Comparison of ENCODE assay signal across 15 mouse cellular contexts in genomic region chr9:108317572-108317971, GRCm38 (mm10). TPM values are rescaled to one million over a fixed set of nuclear protein-coding genes. Genes with fewer than 3 reads are reported as not detected.
A peak's percentile ranks its signal among the peaks of the same experiment; 100 is the strongest.
DNase-seq lines count a peak whose midpoint lies in the region; ATAC-seq and TF ChIP-seq lines count a peak whose summit lies in the region.
"Had no signal": no experiment of that assay in that cellular context is flagged by ENCODE, and none has a peak within 500 bp of the region (broad histone marks: within the 10 kb centered on the region; RNA-seq: fewer than 3 reads in every experiment).

No protein-coding gene starts in this region.

- H3K4me2 ChIP-seq in heart, postnatal 0 days (ENCODE audit: low read depth, low read length) = no peak overlapping the region
- H3K4me2 ChIP-seq in lung, postnatal 0 days (replicated peaks; ENCODE audit: low read depth, low read length) = no peak overlapping the region
- H3K4me2 ChIP-seq in forebrain, embryonic 16.5 days (ENCODE audit: low read length) = no peak overlapping the region
- H3K4me2 ChIP-seq: embryonic facial prominence, embryonic 12.5 days had no signal

- WGBS in heart, postnatal 0 days = 91% methylated on average over 3 of the region's 3 CpGs
- 96% methylated on average over 3 of the region's 3 CpGs for WGBS in lung, postnatal 0 days
- 96% methylated on average over 3 of the region's 3 CpGs for WGBS in forebrain, embryonic 16.5 days

- TF ChIP-seq EP300 in heart, postnatal 0 days (IDR thresholded peaks at IDR 0.05; ENCODE audit: low read depth) = no peak
- TF ChIP-seq EP300 in lung, postnatal 0 days (IDR thresholded peaks at IDR 0.05) = no peak

- DNase-seq in heart, postnatal 0 days (ENCODE audit: low spot score) = no peak
- DNase-seq in heart, postnatal 4 days = no peak
- no peak for DNase-seq in lung, postnatal 0 days (ENCODE audit: low spot score)
- no peak for DNase-seq in lung, postnatal 25 days (ENCODE audit: low spot score)
- peak; percentile 27 for DNase-seq in ZHBTc4 (ENCODE audit: low read depth, low spot score)
- peak; percentile 31 for DNase-seq in retina, postnatal 1 day
- DNase-seq in ovary, adult 18-20 months (ENCODE audit: low spot score) = no peak
- DNase-seq: adrenal gland, adult 2 months; cerebellum, adult 11 months; spleen, adult 18-20 months; thymus, adult 2 months had no signal

- no peaks in the 10 kb centered on the region for H3K27me3 ChIP-seq in heart, postnatal 0 days (ENCODE audit: control insufficient read depth, insufficient read depth, low read length)
- no peaks in the 10 kb centered on the region for H3K27me3 ChIP-seq in lung, postnatal 0 days (replicated peaks; ENCODE audit: insufficient read depth, low read length)
- H3K27me3 ChIP-seq in forebrain, embryonic 16.5 days (replicated peaks; ENCODE audit: control insufficient read depth, insufficient read depth, low read length) = no peaks in the 10 kb centered on the region
- H3K27me3 ChIP-seq: embryonic facial prominence, embryonic 12.5 days had no signal

- peaks cover 20% of the 10 kb centered on the region for H3K36me3 ChIP-seq in heart, postnatal 0 days (replicated peaks; ENCODE audit: control insufficient read depth, insufficient read depth, low read length)
- H3K36me3 ChIP-seq in lung, postnatal 0 days (ENCODE audit: insufficient read depth, low read length) = no peaks in the 10 kb centered on the region
- no peaks in the 10 kb centered on the region for H3K36me3 ChIP-seq in forebrain, embryonic 16.5 days (ENCODE audit: control insufficient read depth, insufficient read depth)

- no peaks in the 10 kb centered on the region for H3K4me1 ChIP-seq in heart, postnatal 0 days (ENCODE audit: control insufficient read depth, insufficient read depth)
- no peaks in the 10 kb centered on the region; the same call in 1 of the 2 replicates for H3K4me1 ChIP-seq in lung, postnatal 0 days (ENCODE audit: insufficient read depth, low read depth, low read length)
- H3K4me1 ChIP-seq in forebrain, embryonic 16.5 days (replicated peaks; ENCODE audit: control insufficient read depth, insufficient read depth, low read length) = no peaks in the 10 kb centered on the region
- H3K4me1 ChIP-seq: embryonic facial prominence, embryonic 12.5 days; heart, embryonic 10.5 days had no signal

- no peak for ATAC-seq in heart, postnatal 0 days (ENCODE audit: insufficient read depth, low read depth)
- no peak; the same call in 1 of the 2 replicates for ATAC-seq in lung, postnatal 0 days
- ATAC-seq in forebrain, embryonic 16.5 days = no peak

- 0 out of 2 replicates have a peak, but pooled peaks have one; percentile 24 for TF ChIP-seq CTCF in heart, postnatal 0 days (IDR thresholded peaks at IDR 0.05; ENCODE audit: low read depth)
- TF ChIP-seq CTCF in lung, postnatal 0 days (IDR thresholded peaks at IDR 0.05) = peak; percentile 53

- no peaks in the 10 kb centered on the region for H3K9me3 ChIP-seq in heart, postnatal 0 days (replicated peaks; ENCODE audit: control insufficient read depth, low read length)
- no peaks in the 10 kb centered on the region for H3K9me3 ChIP-seq in lung, postnatal 0 days (ENCODE audit: low read length)
- H3K9me3 ChIP-seq in forebrain, embryonic 16.5 days (ENCODE audit: control insufficient read depth, low read length) = no peaks in the 10 kb centered on the region
- H3K9me3 ChIP-seq: embryonic facial prominence, embryonic 12.5 days; G1E; heart, embryonic 10.5 days had no signal

- no peak overlapping the region for H3K27ac ChIP-seq in heart, postnatal 0 days (ENCODE audit: low read depth)
- H3K27ac ChIP-seq in lung, postnatal 0 days (ENCODE audit: low read length) = no peak overlapping the region
- no peak overlapping the region for H3K27ac ChIP-seq in forebrain, embryonic 16.5 days (ENCODE audit: low read length)
- H3K27ac ChIP-seq: embryonic facial prominence, embryonic 12.5 days; heart, embryonic 10.5 days had no signal

- H3K9ac ChIP-seq in heart, postnatal 0 days (replicated peaks; ENCODE audit: low read depth, low read length) = no peak overlapping the region
- H3K9ac ChIP-seq in lung, postnatal 0 days (replicated peaks; ENCODE audit: low read depth) = no peak overlapping the region
- no peak overlapping the region for H3K9ac ChIP-seq in forebrain, embryonic 16.5 days (replicated peaks; ENCODE audit: low read depth, low read length)
- H3K9ac ChIP-seq: embryonic facial prominence, embryonic 12.5 days had no signal

- H3K4me3 ChIP-seq in heart, postnatal 0 days (ENCODE audit: low read depth, low read length) = no peak overlapping the region
- no peak overlapping the region for H3K4me3 ChIP-seq in lung, postnatal 0 days (ENCODE audit: low read depth, low read length)
- H3K4me3 ChIP-seq in forebrain, embryonic 16.5 days (replicated peaks; ENCODE audit: low read length) = no peak overlapping the region
- H3K4me3 ChIP-seq: embryonic facial prominence, embryonic 12.5 days; heart, embryonic 10.5 days had no signal

RNA-seq across cellular contexts. Expression of gene Tcta, which starts 11.6 kb away (rescaled TPM):
- total RNA-seq in heart, postnatal 0 days (2014; rRNA removed; ENCODE audit: low replicate concordance) = 46.1 and 46.9 TPM in 2 replicates
- polyA plus RNA-seq in heart, postnatal 0 days (2015; fragmentation: Nextera tagmentation; extraction: Ambion mirVana) = 42.1 and 49.9 TPM in 2 replicates
- total RNA-seq in heart, postnatal 4 days (2021) = 10 to 100 TPM; 15.9 to 19.1 TPM
- polyA plus RNA-seq in lung, postnatal 0 days (2015; fragmentation: Nextera tagmentation; extraction: Ambion mirVana) = 92.9 and 93.1 TPM in 2 replicates
- polyA plus RNA-seq in forebrain, embryonic 16.5 days (2015; fragmentation: Nextera tagmentation; extraction: Ambion mirVana) = 34.3 and 37.6 TPM in 2 replicates

RNA-seq across cellular contexts. Expression of gene Rhoa, which starts 11.6 kb away (rescaled TPM):
- total RNA-seq in heart, postnatal 0 days (2014; rRNA removed; ENCODE audit: low replicate concordance) = 167 and 207 TPM in 2 replicates
- polyA plus RNA-seq in heart, postnatal 0 days (2015; fragmentation: Nextera tagmentation; extraction: Ambion mirVana) = 326 and 332 TPM in 2 replicates
- 100 to 1,000 TPM; 341 to 348 TPM for total RNA-seq in heart, postnatal 4 days (2021)
- polyA plus RNA-seq in lung, postnatal 0 days (2015; fragmentation: Nextera tagmentation; extraction: Ambion mirVana) = 582 and 634 TPM in 2 replicates
- 282 and 351 TPM in 2 replicates for polyA plus RNA-seq in forebrain, embryonic 16.5 days (2015; fragmentation: Nextera tagmentation; extraction: Ambion mirVana)

RNA-seq across cellular contexts. Expression of gene Amt, which starts 20.9 kb away (rescaled TPM):
- 3.7 and 14.5 TPM in 2 replicates for total RNA-seq in heart, postnatal 0 days (2014; rRNA removed; ENCODE audit: low replicate concordance)
- polyA plus RNA-seq in heart, postnatal 0 days (2015; fragmentation: Nextera tagmentation; extraction: Ambion mirVana) = 5.4 and 6.4 TPM in 2 replicates
- 1 to 10 TPM; 3.6 to 6.0 TPM for total RNA-seq in heart, postnatal 4 days (2021)
- 9.2 and 9.8 TPM in 2 replicates for polyA plus RNA-seq in lung, postnatal 0 days (2015; fragmentation: Nextera tagmentation; extraction: Ambion mirVana)
- 22.3 and 23.8 TPM in 2 replicates for polyA plus RNA-seq in forebrain, embryonic 16.5 days (2015; fragmentation: Nextera tagmentation; extraction: Ambion mirVana)

RNA-seq across cellular contexts. Expression of gene Gpx1, which starts 21.1 kb away (rescaled TPM):
- 319 and 336 TPM in 2 replicates for total RNA-seq in heart, postnatal 0 days (2014; rRNA removed; ENCODE audit: low replicate concordance)
- polyA plus RNA-seq in heart, postnatal 0 days (2015; fragmentation: Nextera tagmentation; extraction: Ambion mirVana) = 578 and 581 TPM in 2 replicates
- 100 to 1,000 TPM; 159 to 185 TPM for total RNA-seq in heart, postnatal 4 days (2021)
- polyA plus RNA-seq in lung, postnatal 0 days (2015; fragmentation: Nextera tagmentation; extraction: Ambion mirVana) = 1,509 and 1,541 TPM in 2 replicates
- polyA plus RNA-seq in forebrain, embryonic 16.5 days (2015; fragmentation: Nextera tagmentation; extraction: Ambion mirVana) = 369 and 398 TPM in 2 replicates

RNA-seq across cellular contexts. Expression of gene Nicn1, which starts 27.3 kb away (rescaled TPM):
- 12.9 and 22.4 TPM in 2 replicates for total RNA-seq in heart, postnatal 0 days (2014; rRNA removed; ENCODE audit: low replicate concordance)
- 20.5 and 20.9 TPM in 2 replicates for polyA plus RNA-seq in heart, postnatal 0 days (2015; fragmentation: Nextera tagmentation; extraction: Ambion mirVana)
- 10 to 100 TPM; 19.3 to 21.2 TPM for total RNA-seq in heart, postnatal 4 days (2021)
- polyA plus RNA-seq in lung, postnatal 0 days (2015; fragmentation: Nextera tagmentation; extraction: Ambion mirVana) = 15.8 and 18.3 TPM in 2 replicates
- 139 and 158 TPM in 2 replicates for polyA plus RNA-seq in forebrain, embryonic 16.5 days (2015; fragmentation: Nextera tagmentation; extraction: Ambion mirVana)

Comparison
In these comparisons a context has a peak if more than half of its experiments do, and no peak if none do; other contexts are left out.
1. DNase-seq: peak in ZHBTc4 (single experiment) and retina, postnatal 1 day (single experiment); none in heart, postnatal 0 days (single experiment), heart, postnatal 4 days (single experiment), lung, postnatal 0 days (single experiment), lung, postnatal 25 days (single experiment) and ovary, adult 18-20 months (single experiment).